Mouse (Mus musculus) forebrain, embryonic 15.5 days (tissue): ENCODE results near the gene Traf3ip3. TPM values are rescaled to one million over a fixed set of nuclear protein-coding genes. Genes with fewer than 3 reads are reported as not detected.

ENCODE experiments used
- ATAC-seq: fragments of 200-750 bp; cut with Nextera tagmentation; replicated peaks from 2 replicates; pipeline ENCODE4 v1.8.0; 2017; ENCODE audit warnings: mild to moderate bottlenecking, moderate TSS enrichment, moderate library complexity
- H3K27ac ChIP-seq: fragments of 300-500 bp; sonication (generic); replicated peaks from 2 replicates; pipeline ENCODE4 v1.5.1; 2015; ENCODE audit warnings: mild to moderate bottlenecking, inconsistent platforms
- H3K27me3 ChIP-seq: fragments of 300-500 bp; sonication (generic); 2 replicates; pipeline ENCODE4 v1.6.1; 2015; ENCODE audit warnings: inconsistent platforms
- H3K36me3 ChIP-seq: fragments of 300-500 bp; sonication (generic); 2 replicates; pipeline ENCODE4 v1.6.1; 2015; ENCODE audit warnings: mild to moderate bottlenecking, inconsistent platforms
- H3K4me1 ChIP-seq: fragments of 300-500 bp; sonication (generic); 2 replicates; pipeline ENCODE4 v1.6.1; 2015; ENCODE audit warnings: inconsistent platforms
- H3K4me2 ChIP-seq: fragments of 300-500 bp; sonication (generic); replicated peaks from 2 replicates; pipeline ENCODE4 v1.6.1; 2015; ENCODE audit warnings: mild to moderate bottlenecking, inconsistent platforms
- H3K4me3 ChIP-seq: fragments of 300-500 bp; sonication (generic); 2 replicates; pipeline ENCODE4 v1.5.1; 2015; ENCODE audit warnings: mild to moderate bottlenecking, inconsistent platforms
- H3K9ac ChIP-seq: fragments of 300-500 bp; sonication (generic); replicated peaks from 2 replicates; pipeline ENCODE4 v1.6.1; 2015; ENCODE audit warnings: mild to moderate bottlenecking, inconsistent platforms
- H3K9me3 ChIP-seq: fragments of 300-500 bp; sonication (generic); 2 replicates; pipeline ENCODE4 v1.6.1; 2016; ENCODE audit warnings: inconsistent platforms
- WGBS: fragments of 180-500 bp; shearing (Covaris S2); methylation state at CpG from one replicate; pipeline ENCODE4 v1.1.7; 2015; ENCODE audit warnings: mixed read lengths; 5-methylcytosine and 5-hydroxymethylcytosine counted together
- polyA plus RNA-seq: library from polyadenylated mRNA; unstranded; fragments of >200 nt; fragmentation: Nextera tagmentation; extraction: Ambion mirVana; gene quantifications from 2 replicates; pipeline ENCODE4 v1.2.1, GENCODE M21; 2015

Traf3ip3 gene
- polyA plus RNA-seq, 1 experiment from 2014 or later, result 1.3 TPM

GRCm38 (mm10) chr1:193203821-193204220 is 2.3 kb upstream of the Traf3ip3 start:
- no peak for ATAC-seq
- H3K36me3 ChIP-seq, result no peaks in the 10 kb centered on the region
- no peak overlapping the region for H3K4me3 ChIP-seq
- no peak overlapping the region for H3K4me2 ChIP-seq
- 78% methylated on average over 2 of the region's 2 CpGs for WGBS
- no peaks in the 10 kb centered on the region for H3K9me3 ChIP-seq
- no peaks in the 10 kb centered on the region for H3K27me3 ChIP-seq
- no peak overlapping the region for H3K9ac ChIP-seq
- no peak overlapping the region for H3K27ac ChIP-seq
- no peaks in the 10 kb centered on the region for H3K4me1 ChIP-seq

DNA sequence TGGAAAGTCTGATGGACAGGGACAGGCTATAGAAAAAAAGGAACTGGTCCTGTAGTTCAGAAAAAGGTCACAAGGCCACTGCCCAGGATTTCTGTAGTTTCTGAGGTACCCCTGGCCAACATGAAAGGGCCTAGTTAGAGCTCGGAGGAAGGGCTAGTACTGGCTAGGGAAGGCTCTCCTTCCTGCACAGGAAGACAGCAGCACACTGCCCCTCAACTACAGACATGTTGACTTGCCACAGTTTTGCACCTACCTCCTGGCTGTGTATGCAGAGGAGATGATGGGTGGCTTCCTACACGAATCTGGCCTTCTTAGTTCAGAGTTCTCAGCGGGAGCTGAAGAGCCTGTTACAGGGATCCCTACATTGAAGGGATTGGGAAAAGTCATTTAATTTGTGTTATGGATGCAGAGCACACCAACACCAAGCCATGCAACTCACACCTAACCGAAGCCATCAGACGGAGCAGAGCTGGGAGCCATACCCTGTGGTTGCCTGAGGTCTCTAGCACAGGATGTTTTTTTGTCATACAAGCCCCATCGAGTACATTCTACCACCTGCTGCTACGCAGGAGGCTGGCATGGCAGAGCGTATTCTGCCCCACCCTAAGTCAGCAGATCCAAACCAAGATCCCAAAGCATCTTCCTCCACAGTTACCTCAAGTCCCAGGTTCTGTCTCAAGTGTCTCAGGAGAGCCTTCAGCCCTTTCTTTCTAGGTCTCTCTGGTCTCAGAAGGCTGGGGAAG is 692 bp downstream of the Traf3ip3 start:
- Histone ChIP-seq H3K27me3 (no peaks in the 10 kb centered on the region), H3K4me1 (no peaks in the 10 kb centered on the region), H3K9ac (no peak overlapping the region), H3K27ac (no peak overlapping the region), H3K4me3 (no peak overlapping the region), H3K9me3 (no peaks in the 10 kb centered on the region), H3K4me2 (no peak overlapping the region), H3K36me3 (no peaks in the 10 kb centered on the region)
- ATAC-seq, result no peak
- 80% methylated on average over 8 of the region's 8 CpGs for WGBS

- WGBS, result 86% methylated on average over 2 of the region's 2 CpGs
- Histone ChIP-seq H3K36me3 (no peaks in the 10 kb centered on the region), H3K27me3 (no peaks in the 10 kb centered on the region), H3K9ac (no peak overlapping the region), H3K4me1 (no peaks in the 10 kb centered on the region), H3K27ac (no peak overlapping the region), H3K4me3 (no peak overlapping the region), H3K9me3 (no peaks in the 10 kb centered on the region), H3K4me2 (no peak overlapping the region)
- no peak for ATAC-seq
Measured at GRCm38 (mm10) chr1:193198312-193198711, 3.2 kb downstream of the Traf3ip3 start.

- Histone ChIP-seq H3K27me3 (no peaks in the 10 kb centered on the region), H3K36me3 (no peaks in the 10 kb centered on the region), H3K27ac (no peak overlapping the region), H3K9me3 (no peaks in the 10 kb centered on the region), H3K9ac (no peak overlapping the region), H3K4me1 (no peaks in the 10 kb centered on the region), H3K4me2 (no peak overlapping the region), H3K4me3 (no peak overlapping the region)
- WGBS, result 92% methylated on average over 18 of the region's 18 CpGs
- no peak for ATAC-seq
Measured at GRCm38 (mm10) chr1:193197494-193198205, 3.9 kb downstream of the Traf3ip3 start.

DNA sequence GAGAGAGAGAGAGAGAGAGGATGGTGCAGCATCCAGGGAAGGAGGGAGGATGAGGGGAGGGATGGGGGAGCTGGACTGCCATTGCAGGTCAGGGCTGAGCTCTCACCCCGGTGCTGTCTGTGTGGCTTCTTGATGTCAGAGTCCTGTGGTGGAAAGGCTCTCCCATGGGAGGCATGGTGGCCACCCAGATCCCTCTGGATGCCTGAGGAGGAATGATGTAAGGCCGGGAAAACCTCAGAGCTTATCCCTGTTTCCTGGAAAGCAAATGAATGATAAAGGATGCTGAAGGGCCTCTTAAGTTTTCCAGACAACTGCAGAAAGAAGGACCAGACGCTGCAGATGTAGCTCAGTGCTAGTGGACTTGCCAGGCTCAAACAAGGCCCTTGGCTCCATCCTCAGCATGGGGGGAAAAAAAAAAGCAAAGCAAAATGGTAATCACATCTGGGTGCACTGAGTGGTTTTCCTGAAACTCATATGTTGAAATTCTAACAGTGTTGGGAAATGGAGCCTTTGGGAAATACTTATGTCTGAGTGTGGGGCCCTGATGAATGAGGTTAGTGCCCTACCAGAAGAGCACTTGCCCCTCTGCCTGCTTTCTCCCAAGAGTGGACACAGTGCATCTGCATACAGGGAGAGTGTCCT is 6.2 kb downstream of the Traf3ip3 start:
- Histone ChIP-seq H3K4me1 (peaks cover 2% of the 10 kb centered on the region; the same call in 1 of the 2 replicates), H3K9ac (no peak overlapping the region), H3K36me3 (no peaks in the 10 kb centered on the region), H3K27me3 (no peaks in the 10 kb centered on the region), H3K4me3 (no peak overlapping the region), H3K9me3 (no peaks in the 10 kb centered on the region), H3K4me2 (no peak overlapping the region), H3K27ac (no peak overlapping the region)
- 79% methylated on average over 3 of the region's 3 CpGs for WGBS
- ATAC-seq, result no peak

- no peak for ATAC-seq
- Histone ChIP-seq H3K9me3 (no peaks in the 10 kb centered on the region), H3K4me1 (peaks cover 7% of the 10 kb centered on the region; the same call in 1 of the 2 replicates), H3K36me3 (no peaks in the 10 kb centered on the region), H3K27me3 (no peaks in the 10 kb centered on the region), H3K27ac (no peak overlapping the region), H3K4me3 (no peak overlapping the region), H3K4me2 (no peak overlapping the region), H3K9ac (no peak overlapping the region)
- 57% methylated on average over 3 of the region's 3 CpGs for WGBS
Measured at GRCm38 (mm10) chr1:193194416-193195140, 6.9 kb downstream of the Traf3ip3 start.

- Histone ChIP-seq H3K4me3 (no peak overlapping the region), H3K27ac (no peak overlapping the region), H3K9me3 (no peaks in the 10 kb centered on the region), H3K9ac (no peak overlapping the region), H3K27me3 (no peaks in the 10 kb centered on the region), H3K4me2 (no peak overlapping the region), H3K36me3 (no peaks in the 10 kb centered on the region), H3K4me1 (peaks cover 18% of the 10 kb centered on the region)
- ATAC-seq, result no peak
- WGBS, result 87% methylated on average over 7 of the region's 7 CpGs
Measured at GRCm38 (mm10) chr1:193191675-193192283, 9.7 kb downstream of the Traf3ip3 start.

- Histone ChIP-seq H3K9me3 (no peaks in the 10 kb centered on the region), H3K27ac (peak overlapping the region; percentile 58), H3K36me3 (no peaks in the 10 kb centered on the region), H3K4me1 (peaks cover 18% of the 10 kb centered on the region), H3K9ac (no peak overlapping the region), H3K4me3 (no peak overlapping the region), H3K27me3 (no peaks in the 10 kb centered on the region), H3K4me2 (no peak overlapping the region)
- ATAC-seq, result peak; percentile 14; the same call in 1 of the 2 replicates
- WGBS, result 60% methylated on average over 3 of the region's 3 CpGs
Measured at GRCm38 (mm10) chr1:193189771-193190170, 11.7 kb downstream of the Traf3ip3 start.

DNA sequence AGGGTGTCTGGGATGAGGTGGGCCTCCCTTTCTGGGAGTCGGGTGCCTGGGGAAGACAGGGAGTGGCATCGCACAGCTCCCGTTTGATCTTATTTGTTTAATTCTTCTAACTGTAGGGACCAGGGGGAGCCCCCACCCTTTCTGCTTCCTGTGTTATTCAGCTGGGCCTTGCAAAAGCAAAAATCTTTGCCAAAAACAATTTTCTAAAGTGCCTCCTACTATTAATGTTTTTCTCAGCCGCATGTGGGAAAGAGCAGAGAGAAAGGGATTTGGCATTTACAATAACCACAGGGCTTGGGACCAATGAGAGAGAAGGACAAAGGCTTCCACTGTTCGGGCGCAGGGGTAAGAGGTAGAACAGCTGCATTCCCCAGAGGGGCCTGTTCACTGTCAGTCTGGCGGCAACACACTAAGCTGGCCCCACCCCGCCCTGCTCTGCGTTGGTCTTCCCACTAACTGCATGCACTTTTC is 12.3 kb downstream of the Traf3ip3 start:
- Histone ChIP-seq H3K4me3 (no peak overlapping the region), H3K4me2 (no peak overlapping the region), H3K27me3 (no peaks in the 10 kb centered on the region), H3K27ac (peak overlapping the region; percentile 58), H3K4me1 (peaks cover 18% of the 10 kb centered on the region), H3K9me3 (no peaks in the 10 kb centered on the region), H3K36me3 (no peaks in the 10 kb centered on the region), H3K9ac (no peak overlapping the region)
- 12% methylated on average over 9 of the region's 9 CpGs for WGBS
- peak; percentile 96 for ATAC-seq

GRCm38 (mm10) chr1:193188257-193188656 is 13.2 kb downstream of the Traf3ip3 start:
- no peaks in the 10 kb centered on the region for H3K36me3 ChIP-seq

DNA sequence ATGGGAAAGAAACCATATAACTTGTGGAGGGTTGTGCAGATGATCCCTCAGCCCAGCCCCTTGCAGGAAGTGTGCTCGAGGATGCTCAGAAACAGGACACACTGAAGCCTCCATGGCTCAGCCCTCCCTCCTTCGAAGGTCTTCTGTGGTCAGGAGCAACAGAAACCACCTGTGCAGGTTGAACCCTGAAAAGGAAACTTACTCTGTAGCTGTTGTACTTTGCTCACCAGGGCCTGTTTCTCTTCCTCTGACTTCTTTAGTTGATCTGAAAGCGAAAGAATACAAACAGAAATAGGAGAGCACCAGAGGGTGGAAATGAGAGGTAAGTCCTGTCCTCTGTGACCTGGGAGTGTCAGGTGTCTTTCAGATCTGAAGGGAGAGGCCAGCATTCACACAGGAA is 20.4 kb downstream of the Traf3ip3 start:
- 90% methylated on average over 3 of the region's 3 CpGs for WGBS
- Histone ChIP-seq H3K4me1 (no peaks in the 10 kb centered on the region), H3K27ac (no peak overlapping the region), H3K9me3 (no peaks in the 10 kb centered on the region), H3K27me3 (no peaks in the 10 kb centered on the region), H3K4me3 (no peak overlapping the region), H3K36me3 (no peaks in the 10 kb centered on the region), H3K9ac (no peak overlapping the region), H3K4me2 (no peak overlapping the region)
- no peak for ATAC-seq

More at GRCm38 (mm10) chr1:193188257-193188656, 13.2 kb downstream of the Traf3ip3 start:
- Histone ChIP-seq H3K4me3 (no peak overlapping the region), H3K27me3 (no peaks in the 10 kb centered on the region), H3K4me2 (no peak overlapping the region), H3K4me1 (peaks cover 18% of the 10 kb centered on the region), H3K9ac (no peak overlapping the region), H3K27ac (peak overlapping the region; percentile 58; the same call in 1 of the 2 replicates), H3K9me3 (no peaks in the 10 kb centered on the region)
- ATAC-seq, result no peak
- 87% methylated on average over 6 of the region's 6 CpGs for WGBS
